Mouse (Mus musculus): Measurements from ENCODE around the gene Fgf8.

GRCm38 (mm10) chr19:45733564-45733963, 9.2 kb downstream of the Fgf8 start:
- TF ChIP-seq POLR2A (IDR thresholded peaks at IDR 0.05; ENCODE audit: low read depth, low read length) (no peak), CTCF (IDR thresholded peaks at IDR 0.05; ENCODE audit: extremely low read depth, insufficient read depth, insufficient read length, insufficient replicate concordance) (no peak)
